Mouse (Mus musculus) brown adipose tissue, adult 24 weeks (tissue): ENCODE results near the gene Hoxa11. TPM values are rescaled to one million over a fixed set of nuclear protein-coding genes. Genes with fewer than 3 reads are reported as not detected.
A peak's percentile ranks its signal among the peaks of the same experiment; 100 is the strongest.

Experiments
- H3K27ac ChIP-seq: fragments of 200-500 bp; replicated peaks from 2 replicates; pipeline ENCODE4 v1.5.1; 2012; ENCODE audit warnings: low read depth, mild to moderate bottlenecking, low read length
- H3K4me1 ChIP-seq: fragments of 200-500 bp; 2 replicates; pipeline ENCODE4 v1.6.1; 2012; ENCODE audit warnings: low read length, mixed read lengths; ENCODE audit not compliant: control insufficient read depth, insufficient read depth, insufficient read length
- H3K4me3 ChIP-seq: fragments of 200-500 bp; 2 replicates; pipeline ENCODE4 v1.5.1; 2012; ENCODE audit warnings: low read depth, mild to moderate bottlenecking, low read length, moderate library complexity; ENCODE audit not compliant: insufficient read depth
- polyA plus RNA-seq: library from polyadenylated mRNA; stranded (reverse); fragments of >200 nt; gene quantifications from 2 replicates; pipeline ENCODE4 v1.2.4, GENCODE M21; 2012; ENCODE audit not compliant: missing spikeins, insufficient read depth, insufficient read length

Hoxa11 gene
- polyA plus RNA-seq, 1 experiment: not detected

GRCm38 (mm10) chr6:52215771-52216535, 29.7 kb downstream of the Hoxa11 start:
- H3K27ac ChIP-seq: no peak overlapping the region
- peaks cover 4% of the 10 kb centered on the region; the same call in 1 of the 2 replicates for H3K4me1 ChIP-seq
- H3K4me3 ChIP-seq: peak overlapping the region; percentile 26

GRCm38 (mm10) chr6:52215070-52215469, 30.5 kb downstream of the Hoxa11 start:
- Histone ChIP-seq H3K27ac (no peak overlapping the region), H3K4me3 (no peak overlapping the region), H3K4me1 (peaks cover 4% of the 10 kb centered on the region; the same call in 1 of the 2 replicates)

GRCm38 (mm10) chr6:52214271-52214670, 31.3 kb downstream of the Hoxa11 start:
- H3K4me3 ChIP-seq: no peak overlapping the region
- no peak overlapping the region for H3K27ac ChIP-seq

GRCm38 (mm10) chr6:52213119-52213986, 32.3 kb downstream of the Hoxa11 start, which contains the start of the genes Hoxa3 and Gm28308:
TSS of gene Hoxa3 (minus strand) at chr6:52213336.
TSS of gene Gm28308 (minus strand) at chr6:52213339.
- Histone ChIP-seq H3K4me3 (peak within 1 kb of the TSS; percentile 76), H3K4me1 (peaks cover 7% of the 10 kb centered on the region; the same call in 1 of the 2 replicates), H3K27ac (peak within 1 kb of the TSS; percentile 85)

More at GRCm38 (mm10) chr6:52214271-52214670, 31.3 kb downstream of the Hoxa11 start:
- peaks cover 4% of the 10 kb centered on the region; the same call in 1 of the 2 replicates for H3K4me1 ChIP-seq

GRCm38 (mm10) chr6:52212556-52213118, 33.0 kb downstream of the Hoxa11 start:
- peaks cover 7% of the 10 kb centered on the region; the same call in 1 of the 2 replicates for H3K4me1 ChIP-seq
- H3K27ac ChIP-seq: peak overlapping the region; percentile 85
- H3K4me3 ChIP-seq: peak overlapping the region; percentile 76

GRCm38 (mm10) chr6:52211961-52212360, 33.6 kb downstream of the Hoxa11 start:
- Histone ChIP-seq H3K4me3 (peak overlapping the region; percentile 76), H3K4me1 (peaks cover 7% of the 10 kb centered on the region; the same call in 1 of the 2 replicates), H3K27ac (0 out of 2 replicates have a peak overlapping the region, but pooled peaks have one; percentile 85)

GRCm38 (mm10) chr6:52211170-52211935, 34.3 kb downstream of the Hoxa11 start:
- Histone ChIP-seq H3K4me3 (peak overlapping the region; percentile 76), H3K27ac (no peak overlapping the region)

GRCm38 (mm10) chr6:52209685-52210046, 35.9 kb downstream of the Hoxa11 start:
- Histone ChIP-seq H3K4me3 (peak overlapping the region; percentile 54; the same call in 1 of the 2 replicates), H3K4me1 (0 out of 2 replicates have a peak, but pooled peaks cover 3% of the 10 kb centered on the region), H3K27ac (peak overlapping the region; percentile 24; the same call in 1 of the 2 replicates)

More at GRCm38 (mm10) chr6:52211170-52211935, 34.3 kb downstream of the Hoxa11 start:
- peaks cover 7% of the 10 kb centered on the region; the same call in 1 of the 2 replicates for H3K4me1 ChIP-seq

GRCm38 (mm10) chr6:52208868-52209684, 36.5 kb downstream of the Hoxa11 start:
- Histone ChIP-seq H3K4me3 (peak overlapping the region; percentile 54), H3K27ac (peak overlapping the region; percentile 24; the same call in 1 of the 2 replicates), H3K4me1 (0 out of 2 replicates have a peak, but pooled peaks cover 3% of the 10 kb centered on the region)

- Histone ChIP-seq H3K4me1 (0 out of 2 replicates have a peak, but pooled peaks cover 3% of the 10 kb centered on the region), H3K4me3 (peak within 1 kb of the TSS; percentile 73), H3K27ac (peak within 1 kb of the TSS; percentile 43; the same call in 1 of the 2 replicates)
Measured at GRCm38 (mm10) chr6:52208072-52208867, 37.3 kb downstream of the Hoxa11 start, which contains the start of gene Hoxa6. TSS of gene Hoxa6 (minus strand) at chr6:52208722.

GRCm38 (mm10) chr6:52207684-52207976, 38.0 kb downstream of the Hoxa11 start:
- Histone ChIP-seq H3K27ac (no peak overlapping the region), H3K4me3 (no peak overlapping the region), H3K4me1 (0 out of 2 replicates have a peak, but pooled peaks cover 3% of the 10 kb centered on the region)

GRCm38 (mm10) chr6:52206882-52207683, 38.5 kb downstream of the Hoxa11 start:
- Histone ChIP-seq H3K27ac (no peak overlapping the region), H3K4me3 (no peak overlapping the region), H3K4me1 (0 out of 2 replicates have a peak, but pooled peaks cover 3% of the 10 kb centered on the region)
